Mouse (Mus musculus) CH12.LX (cell line): ENCODE results near the gene Bsn. TPM values are rescaled to one million over a fixed set of nuclear protein-coding genes. Genes with fewer than 3 reads are reported as not detected.
A peak's percentile ranks its signal among the peaks of the same experiment; 100 is the strongest.

Experiments used
- DNase-seq: peaks from one replicate; pipeline ENCODE4 v3.0.0-alpha.2; 2013; ENCODE audit errors: extremely low read depth
- H3K27ac ChIP-seq: 2 replicates; pipeline ENCODE4 v1.5.1; 2012; ENCODE audit warnings: low read depth, mild to moderate bottlenecking, control low read depth, moderate library complexity; ENCODE audit not compliant: insufficient read depth
- H3K27me3 ChIP-seq: replicated peaks from 2 replicates; pipeline ENCODE3; 2012; ENCODE audit warnings: inconsistent platforms
- H3K36me3 ChIP-seq, 2 experiments: replicated peaks in 1 of 2; 2 replicates each; pipeline versions ENCODE3 to v1.6.1; 2012; ENCODE audit warnings: inconsistent platforms in 1 of 2, low read length in 1 of 2, mild to moderate bottlenecking in 1 of 2, mixed read lengths in 1 of 2, moderate library complexity in 1 of 2; ENCODE audit not compliant: control insufficient read depth in 1 of 2, insufficient read depth in 1 of 2
- H3K4me1 ChIP-seq, 2 experiments: 2 replicates each; pipeline ENCODE4 v1.6.1; 2012; ENCODE audit warnings: inconsistent platforms in 1 of 2, moderate library complexity in 1 of 2; ENCODE audit not compliant: insufficient read depth in 2 of 2, control insufficient read depth in 1 of 2
- H3K4me2 ChIP-seq: 2 replicates; pipeline ENCODE4 v1.6.1; 2012; ENCODE audit warnings: low read depth, mild to moderate bottlenecking, control low read depth; ENCODE audit not compliant: poor library complexity, insufficient read depth, severe bottlenecking
- H3K4me3 ChIP-seq, 3 experiments: fragments of 150-350 bp in 1 of 3; sonication (generic) in 1 of 3; replicated peaks in 1 of 3; 2 replicates each; pipeline versions ENCODE3 to v1.5.1; 2011 to 2012; ENCODE audit warnings: low read depth in 2 of 3, low read length in 2 of 3, mild to moderate bottlenecking in 2 of 3, moderate library complexity in 2 of 3, control low read depth in 1 of 3, improper control_type of control experiment in 1 of 3, inconsistent platforms in 1 of 3, mixed read lengths in 1 of 3; ENCODE audit not compliant: poor library complexity in 1 of 3
- H3K79me2 ChIP-seq: replicated peaks from 2 replicates; pipeline ENCODE4 v1.6.1; 2012; ENCODE audit warnings: mild to moderate bottlenecking, moderate library complexity; ENCODE audit not compliant: control insufficient read depth, poor library complexity, insufficient read depth, severe bottlenecking; ENCODE audit errors: extremely low read depth
- H3K9ac ChIP-seq: 2 replicates; pipeline ENCODE4 v1.6.1; 2012; ENCODE audit warnings: low read depth, mild to moderate bottlenecking, control low read depth, moderate library complexity; ENCODE audit not compliant: insufficient read depth
- H3K9me3 ChIP-seq: replicated peaks from 2 replicates; pipeline ENCODE3; 2012; ENCODE audit warnings: low read length, inconsistent platforms, mixed read lengths
- CHD2 ChIP-seq: IDR thresholded peaks from 2 replicates; pipeline ENCODE4 v1.6.1; 2011; ENCODE audit warnings: low read length, improper control_type of control experiment
- CTCF ChIP-seq, 2 experiments: IDR thresholded peaks in 1 of 2; conservative IDR thresholded peaks in 1 of 2; 2 replicates each; pipeline ENCODE4 v1.5.1; 2011 to 2012; ENCODE audit warnings: low read depth in 2 of 2, low read length in 2 of 2, improper control_type of control experiment in 1 of 2, inconsistent platforms in 1 of 2, mild to moderate bottlenecking in 1 of 2, moderate library complexity in 1 of 2
- EP300 ChIP-seq: IDR thresholded peaks from 2 replicates; pipeline ENCODE4 v1.6.1; 2011; ENCODE audit warnings: low read length, improper control_type of control experiment
- HCFC1 ChIP-seq: IDR thresholded peaks from 2 replicates; pipeline ENCODE4 v1.6.1; 2012; ENCODE audit warnings: low read depth, mild to moderate bottlenecking, inconsistent platforms, low read length, improper control_type of control experiment
- IRF4 ChIP-seq: IDR thresholded peaks from 2 replicates; pipeline ENCODE4 v1.6.1; 2014; ENCODE audit warnings: low read depth, mild to moderate bottlenecking, inconsistent platforms, low read length, improper control_type of control experiment
- JUN ChIP-seq: IDR thresholded peaks from 2 replicates; pipeline ENCODE4 v1.6.1; 2011; ENCODE audit warnings: low read depth, mild to moderate bottlenecking, low read length, improper control_type of control experiment, moderate library complexity; ENCODE audit not compliant: insufficient read depth
- KAT2A ChIP-seq: IDR thresholded peaks from 2 replicates; pipeline ENCODE4 v1.6.1; 2012; ENCODE audit warnings: low read length, improper control_type of control experiment, inconsistent platforms; ENCODE audit not compliant: insufficient replicate concordance
- MAX ChIP-seq: IDR thresholded peaks from 2 replicates; pipeline ENCODE4 v1.6.1; 2011; ENCODE audit warnings: low read length, improper control_type of control experiment
- MAZ ChIP-seq: IDR thresholded peaks from 2 replicates; pipeline ENCODE4 v1.6.1; 2012; ENCODE audit warnings: low read depth, mild to moderate bottlenecking, inconsistent platforms, low read length, improper control_type of control experiment, moderate library complexity
- MEF2A ChIP-seq: IDR thresholded peaks from 2 replicates; pipeline ENCODE4 v1.6.1; 2014; ENCODE audit warnings: low read depth, mild to moderate bottlenecking, inconsistent platforms, low read length, improper control_type of control experiment, borderline replicate concordance
- MXI1 ChIP-seq: IDR thresholded peaks from 2 replicates; pipeline ENCODE4 v1.6.1; 2011; ENCODE audit warnings: mild to moderate bottlenecking, low read depth, low read length, improper control_type of control experiment
- NELFE ChIP-seq: IDR thresholded peaks from 2 replicates; pipeline ENCODE4 v1.6.1; 2011; ENCODE audit warnings: low read depth, low read length, improper control_type of control experiment
- POLR2AphosphoS2 ChIP-seq: IDR thresholded peaks from 2 replicates; pipeline ENCODE4 v1.6.1; 2011; ENCODE audit warnings: low read depth, low read length, improper control_type of control experiment
- RAD21 ChIP-seq: IDR thresholded peaks from 2 replicates; pipeline ENCODE4 v1.6.1; 2011; ENCODE audit warnings: low read depth, mild to moderate bottlenecking, low read length, improper control_type of control experiment, moderate library complexity
- RCOR1 ChIP-seq: conservative IDR thresholded peaks from 2 replicates; pipeline ENCODE4 v1.6.1; 2012; ENCODE audit warnings: low read depth, mild to moderate bottlenecking, inconsistent platforms, low read length, improper control_type of control experiment
- SIN3A ChIP-seq: IDR thresholded peaks from 2 replicates; pipeline ENCODE4 v1.6.1; 2012; ENCODE audit warnings: low read length, improper control_type of control experiment, inconsistent platforms
- SMC3 ChIP-seq: IDR thresholded peaks from 2 replicates; pipeline ENCODE4 v1.6.1; 2011; ENCODE audit warnings: low read depth, low read length, improper control_type of control experiment
- TBP ChIP-seq: conservative IDR thresholded peaks from 2 replicates; pipeline ENCODE4 v1.6.1; 2011; ENCODE audit warnings: low read depth, low read length, improper control_type of control experiment
- TCF12 ChIP-seq: IDR thresholded peaks from 2 replicates; pipeline ENCODE4 v1.6.1; 2014; ENCODE audit warnings: low read depth, mild to moderate bottlenecking, inconsistent platforms, low read length, improper control_type of control experiment
- UBTF ChIP-seq: IDR thresholded peaks from 2 replicates; pipeline ENCODE4 v1.6.1; 2012; ENCODE audit warnings: low read depth, mild to moderate bottlenecking, inconsistent platforms, low read length, improper control_type of control experiment, moderate library complexity
- USF2 ChIP-seq: conservative IDR thresholded peaks from 2 replicates; pipeline ENCODE4 v1.6.1; 2011; ENCODE audit warnings: low read depth, low read length, improper control_type of control experiment
- ZC3H11A ChIP-seq: IDR thresholded peaks from 2 replicates; pipeline ENCODE4 v1.6.1; 2012; ENCODE audit warnings: low read depth, mild to moderate bottlenecking, inconsistent platforms, low read length, improper control_type of control experiment
- ZNF384 ChIP-seq: IDR thresholded peaks from 2 replicates; pipeline ENCODE4 v1.6.1; 2012; ENCODE audit warnings: low read depth, low read length, improper control_type of control experiment, inconsistent platforms
- dilution Hi-C: fragments of 300-500 bp; cut with MboI; formaldehyde crosslinking; loops from 2 replicates; pipeline ENCODE4 v1.14.3; 2020; ENCODE audit warnings: low sequenced_read_pairs; ENCODE audit not compliant: extremely low pct_unique_long_range_greater_than_20kb, extremely low pct_ligation_motif_present
- in situ Hi-C: fragments of 300-500 bp; cut with MboI; formaldehyde crosslinking; loops from 3 replicates; pipeline ENCODE4 v1.14.3; 2019; ENCODE audit warnings: low sequenced_read_pairs, low pct_ligation_motif_present, low pct_unique_long_range_greater_than_20kb, mixed read lengths
- polyA plus RNA-seq: library from polyadenylated mRNA; unstranded; fragments of >175 nt; gene quantifications from 2 replicates; pipeline ENCODE4 v1.2.1, GENCODE M21; 2012; ENCODE audit warnings: low read depth; ENCODE audit not compliant: insufficient read length
- total RNA-seq, 2 experiments: library from RNA; depleted of rRNA; stranded (reverse); fragments of 300-350 nt in 1 of 2; fragments of >200 nt in 1 of 2; gene quantifications; 2 replicates each; pipeline ENCODE4 v1.2.3; 2012 to 2014

Gene Bsn
- total and polyA plus RNA-seq, 3 experiments: 3.6 to 7.8 (median 4.4) TPM

DNA sequence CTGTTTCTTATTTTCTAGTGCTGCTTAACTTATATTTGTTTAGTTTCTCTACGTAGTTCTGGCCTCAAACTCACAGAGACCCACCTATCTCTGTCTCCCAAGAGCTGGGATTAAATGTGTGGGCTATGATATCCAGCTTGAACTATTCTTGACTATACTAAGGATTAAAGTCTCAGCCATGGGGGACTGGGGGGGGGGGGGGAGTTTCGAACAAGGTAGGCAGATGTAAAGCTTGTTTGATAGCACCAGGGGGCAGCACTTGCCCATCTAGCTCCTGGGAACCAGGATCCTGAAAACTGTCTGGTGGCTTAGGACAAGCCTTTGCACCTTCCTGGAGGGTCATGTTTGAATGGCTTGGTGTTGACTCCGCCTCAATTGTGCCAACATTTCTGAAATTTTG lies 94.7 kb downstream of the Bsn start:
- H3K9me3 ChIP-seq: no peaks in the 10 kb centered on the region
- H3K4me1 ChIP-seq: peaks cover 5 to 33% of the 10 kb centered on the region in 2 experiments
- H3K4me3 ChIP-seq: peak overlapping the region in 1 of 3 experiments; percentile 31
- peaks cover 31 to 53% of the 10 kb centered on the region in 2 experiments for H3K36me3 ChIP-seq
- H3K79me2 ChIP-seq: peaks cover 9% of the 10 kb centered on the region
- H3K27me3 ChIP-seq: no peaks in the 10 kb centered on the region
- no peak overlapping the region for H3K9ac ChIP-seq
- peak overlapping the region; percentile 90 for H3K4me2 ChIP-seq
- peak; percentile 67 for DNase-seq
- dilution Hi-C loops: no loop called here
- 0 out of 2 replicates have a peak, but pooled peaks have one; percentile 29 for TF ChIP-seq TCF12
- TF ChIP-seq HCFC1: no peak; the same call in 1 of the 2 replicates
- TF ChIP-seq RCOR1: 0 out of 2 replicates have a peak, but pooled peaks have one; percentile 42
- no peak for TF ChIP-seq TBP
- TF ChIP-seq POLR2AphosphoS2: no peak
- no peak for TF ChIP-seq MXI1
- TF ChIP-seq KAT2A: no peak
- peak; percentile 83 for TF ChIP-seq RAD21
- 0 out of 2 replicates have a peak, but pooled peaks have one; percentile 12 for TF ChIP-seq ZNF384
- TF ChIP-seq SMC3: peak; percentile 84
- TF ChIP-seq ZC3H11A: peak; percentile 47
- TF ChIP-seq NELFE: peak; percentile 40; the same call in 1 of the 2 replicates
- 0 out of 2 replicates have a peak, but pooled peaks have one; percentile 30 for TF ChIP-seq MAX
- TF ChIP-seq USF2: no peak
- 0 out of 2 replicates have a peak, but pooled peaks have one; percentile 26 for TF ChIP-seq MEF2A
- TF ChIP-seq UBTF: no peak
- TF ChIP-seq CTCF (conservative IDR thresholded peaks at IDR 0.05 in 1 of 2, IDR thresholded peaks at IDR 0.05 in 1 of 2; ENCODE audit: low read depth in 2 of 2, low read length in 2 of 2): peak in 1 of 2 experiments; percentile 87; a peak in 3 of 4 replicates
- peak; percentile 70 for TF ChIP-seq IRF4
- TF ChIP-seq SIN3A: peak; percentile 66
- TF ChIP-seq EP300: no peak
- peak; percentile 85 for TF ChIP-seq MAZ
- TF ChIP-seq CHD2: peak; percentile 44; the same call in 1 of the 2 replicates
- TF ChIP-seq JUN: no peak
- in situ Hi-C loops: loop anchor here (5.0 kb wide), 1 partner anchor 107 kb away; no protein-coding TSS in a partner anchor
- H3K27ac ChIP-seq: no peak overlapping the region
